Mouse (Mus musculus) Patski (cell line): ENCODE measurements around the gene Vmn1r128. TPM values are rescaled to one million over a fixed set of nuclear protein-coding genes. Genes with fewer than 3 reads are reported as not detected.
"Not testable (repeated sequence)": the region's sequence is repeated elsewhere in the genome, so short reads cannot be mapped to it uniquely, and the experiment has no call there.

Experiments used
- ATAC-seq: fragments of 100-300 bp; one replicate; pipeline ENCODE4 v1.8.0; 2021
- CTCF ChIA-PET: fragments of 350-600 bp; sonication (Branson Sonifier 250); formaldehyde crosslinking; loops from one replicate; lab custom pipeline; 2022; ENCODE audit warnings: inconsistent platforms; lab: Charles Lee
- POLR2A ChIA-PET: fragments of 350-600 bp; sonication (Branson Sonifier 250); formaldehyde crosslinking; loops from one replicate; lab custom pipeline; 2022; ENCODE audit warnings: antibody characterized with exemption, inconsistent platforms; lab: Charles Lee
- DNase-seq: peaks from one replicate; pipeline ENCODE4 v3.0.0-alpha.2; 2011; ENCODE audit warnings: low read depth, low spot score
- H3K27me3 ChIP-seq: fragments of 371-371 bp; one replicate; pipeline ENCODE4 v1.5.1; 2021
- in situ Hi-C: fragments of 300-500 bp; cut with MboI; formaldehyde crosslinking; loops from 3 replicates; pipeline ENCODE4 v1.11.1; 2018; ENCODE audit warnings: low pct_unique_long_range_greater_than_20kb, mixed read lengths
- polyA plus RNA-seq: library from polyadenylated mRNA; unstranded; gene quantifications from one replicate; pipeline ENCODE4 v1.2.3, GENCODE M21; 2021

Vmn1r128 gene
- not detected for polyA plus RNA-seq

DNA sequence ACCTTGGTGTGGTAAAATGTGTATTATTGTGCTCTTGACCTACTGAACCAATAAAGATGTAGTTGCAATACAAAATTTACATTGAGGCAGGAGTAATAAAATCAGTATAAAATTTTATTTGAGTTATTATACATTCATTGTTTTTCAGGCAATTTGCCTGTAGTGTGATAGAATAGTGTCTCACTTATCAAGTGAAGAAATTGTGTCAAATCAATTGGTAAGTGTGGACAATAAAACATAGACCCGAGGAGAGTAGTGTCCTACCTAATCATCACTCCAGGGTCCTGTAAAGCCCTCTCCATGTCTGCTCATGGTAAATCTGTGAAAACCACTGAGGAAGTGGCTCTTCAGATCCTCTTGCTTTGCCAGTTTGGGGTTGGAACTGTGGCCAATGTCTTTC is at the start of gene Vmn1r128:
Gene Vmn1r128, plus strand, starts transcription at position 301 of the 400 bp plus-strand sequence.
- in situ Hi-C loops, ATAC-seq, POLR2A ChIA-PET, H3K27me3 ChIP-seq, CTCF ChIA-PET, DNase-seq: not testable (repeated sequence)

DNA sequence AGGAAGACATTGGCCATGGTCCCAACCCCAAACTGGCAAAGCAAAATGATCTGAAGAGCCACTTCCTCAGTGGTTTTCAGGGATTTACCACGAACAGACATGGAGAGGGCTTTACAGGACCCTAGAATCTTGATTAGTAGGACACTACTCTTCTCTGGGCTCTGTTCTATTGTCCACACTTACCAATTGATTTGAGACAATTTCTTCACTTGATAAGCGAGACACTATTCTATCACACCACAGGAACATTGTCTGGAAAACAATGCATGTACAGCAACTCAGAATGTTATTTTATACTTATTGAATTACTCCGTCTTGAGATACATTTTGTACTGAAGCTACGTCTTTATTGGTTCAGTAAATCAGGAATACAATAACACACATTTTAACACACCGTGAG is 47.8 kb upstream of the Vmn1r128 start, which contains the start of gene Vmn1r126:
Gene Vmn1r126, minus strand, starts transcription at position 101 of the 400 bp plus-strand sequence.
- CTCF ChIA-PET, in situ Hi-C loops, H3K27me3 ChIP-seq, POLR2A ChIA-PET, ATAC-seq, DNase-seq: not testable (repeated sequence)

GRCm38 (mm10) chr7:21319761-21320160 is 29.4 kb upstream of the Vmn1r128 start, which contains the start of gene Vmn1r127:
Gene Vmn1r127 (minus strand): TSS chr7:21319861.
- CTCF ChIA-PET, POLR2A ChIA-PET, H3K27me3 ChIP-seq, DNase-seq, in situ Hi-C loops, ATAC-seq: not testable (repeated sequence)

GRCm38 (mm10) chr7:21361191-21361590 is 12.0 kb downstream of the Vmn1r128 start, which contains the start of gene Vmn1r129:
Gene Vmn1r129 (minus strand): TSS chr7:21361291.
- ATAC-seq, CTCF ChIA-PET, DNase-seq, in situ Hi-C loops, H3K27me3 ChIP-seq, POLR2A ChIA-PET: not testable (repeated sequence)

Other genes starting within 250 kb of the Vmn1r128 start
- gene Vmn1r122, start 215.2 kb upstream of the Vmn1r128 start, polyA plus RNA-seq: not detected
- not detected for gene Vmn1r123, start 187.2 kb upstream of the Vmn1r128 start, polyA plus RNA-seq
- gene Gm5157, start 158.9 kb upstream of the Vmn1r128 start, polyA plus RNA-seq: not detected
- gene Vmn1r124, start 88.8 kb upstream of the Vmn1r128 start, polyA plus RNA-seq: not detected
- not detected for gene Vmn1r125, start 77.2 kb upstream of the Vmn1r128 start, polyA plus RNA-seq
- not detected for gene Vmn1r126, start 47.9 kb upstream of the Vmn1r128 start, polyA plus RNA-seq
- gene Vmn1r127, start 29.5 kb upstream of the Vmn1r128 start, polyA plus RNA-seq: not detected
- gene Vmn1r129, start 11.9 kb downstream of the Vmn1r128 start, polyA plus RNA-seq: not detected
- gene Gm6882, start 83.4 kb downstream of the Vmn1r128 start, polyA plus RNA-seq: not detected
- gene Vmn1r130, start 162.4 kb downstream of the Vmn1r128 start, polyA plus RNA-seq: not detected
- not detected for gene Vmn1r131, start 196.7 kb downstream of the Vmn1r128 start, polyA plus RNA-seq